Mouse (Mus musculus) kidney, adult 2 months (tissue): Measurements from ENCODE around the gene Rmi2.

Experiments used
- CTCF ChIP-seq: fragments of 200-500 bp; conservative IDR thresholded peaks from 2 replicates; pipeline ENCODE4 v1.5.1; 2011; ENCODE audit warnings: low read depth, mild to moderate bottlenecking, control low read depth, low read length, moderate library complexity, mixed read lengths; ENCODE audit not compliant: insufficient read depth, insufficient read length
- POLR2A ChIP-seq: fragments of 200-500 bp; IDR thresholded peaks from one replicate; pipeline ENCODE4 v1.6.1; 2011; ENCODE audit warnings: low read depth, low read length, control low read depth

GRCm38 (mm10) chr16:10872825-10873360 lies 38.0 kb downstream of the Rmi2 start:
- TF ChIP-seq CTCF (no peak), POLR2A (no peak)
